Mouse (Mus musculus): ENCODE results near the gene Ccdc69. TPM values are rescaled to one million over a fixed set of nuclear protein-coding genes. Genes with fewer than 3 reads are reported as not detected.

Gene Ccdc69
- polyA plus RNA-seq, 1 experiment from 2014 or later, result 25.1 TPM

GRCm38 (mm10) chr11:55015831-55016241 lies 62.1 kb downstream of the Ccdc69 start:
- Histone ChIP-seq H3K9ac (ENCODE audit: low read length) (peak overlapping the region; percentile 42), H3K4me3 (ENCODE audit: low read length) (no peak overlapping the region), H3K4me2 (ENCODE audit: low read depth, low read length) (peak overlapping the region; percentile 11; the same call in 1 of the 2 replicates), H3K36me3 (ENCODE audit: control insufficient read depth, insufficient read depth) (peaks cover 56% of the 10 kb centered on the region), H3K9me3 (replicated peaks; ENCODE audit: control insufficient read depth, low read length) (no peaks in the 10 kb centered on the region), H3K27me3 (ENCODE audit: control insufficient read depth, insufficient read depth, low read length) (no peaks in the 10 kb centered on the region), H3K4me1 (ENCODE audit: control insufficient read depth, insufficient read depth, low read length) (peaks cover 60% of the 10 kb centered on the region), H3K27ac (ENCODE audit: low read length) (peak overlapping the region; percentile 87)
- 24% methylated on average over 9 of the region's 9 CpGs for WGBS
- peak; percentile 86 for ATAC-seq (replicated peaks; ENCODE audit: extremely low read depth, insufficient read depth, low FRiP score)

GRCm38 (mm10) chr11:55015264-55015663 lies 62.7 kb downstream of the Ccdc69 start:
- Histone ChIP-seq H3K27me3 (ENCODE audit: control insufficient read depth, insufficient read depth, low read length) (no peaks in the 10 kb centered on the region), H3K27ac (ENCODE audit: low read length) (peak overlapping the region; percentile 87), H3K9me3 (replicated peaks; ENCODE audit: control insufficient read depth, low read length) (no peaks in the 10 kb centered on the region), H3K9ac (ENCODE audit: low read length) (peak overlapping the region; percentile 42), H3K36me3 (ENCODE audit: control insufficient read depth, insufficient read depth) (peaks cover 56% of the 10 kb centered on the region), H3K4me2 (ENCODE audit: low read depth, low read length) (0 out of 2 replicates have a peak overlapping the region, but pooled peaks have one; percentile 11), H3K4me3 (ENCODE audit: low read length) (no peak overlapping the region), H3K4me1 (ENCODE audit: control insufficient read depth, insufficient read depth, low read length) (peaks cover 54% of the 10 kb centered on the region)
- WGBS, result 54% methylated on average over 3 of the region's 3 CpGs
- ATAC-seq (replicated peaks; ENCODE audit: extremely low read depth, insufficient read depth, low FRiP score), result no peak

- peaks cover 43% of the 10 kb centered on the region for H3K4me1 ChIP-seq (ENCODE audit: control insufficient read depth, insufficient read depth, low read length)
- H3K36me3 ChIP-seq (ENCODE audit: control insufficient read depth, insufficient read depth), result peaks cover 63% of the 10 kb centered on the region
- H3K9ac ChIP-seq (ENCODE audit: low read length), result no peak overlapping the region
- ATAC-seq (replicated peaks; ENCODE audit: extremely low read depth, insufficient read depth, low FRiP score), result no peak
- H3K4me2 ChIP-seq (ENCODE audit: low read depth, low read length), result no peak overlapping the region
- no peaks in the 10 kb centered on the region for H3K27me3 ChIP-seq (ENCODE audit: control insufficient read depth, insufficient read depth, low read length)
- no peak overlapping the region for H3K4me3 ChIP-seq (ENCODE audit: low read length)
- no peak overlapping the region for H3K27ac ChIP-seq (ENCODE audit: low read length)
- H3K9me3 ChIP-seq (replicated peaks; ENCODE audit: control insufficient read depth, low read length), result no peaks in the 10 kb centered on the region
- 80% methylated on average over 6 of the region's 6 CpGs for WGBS
Measured at GRCm38 (mm10) chr11:55013802-55014201, 64.1 kb downstream of the Ccdc69 start.

GRCm38 (mm10) chr11:55012551-55013521 lies 65.1 kb downstream of the Ccdc69 start:
- 73% methylated on average over 5 of the region's 5 CpGs for WGBS
- H3K27ac ChIP-seq (ENCODE audit: low read length), result no peak overlapping the region
- no peaks in the 10 kb centered on the region for H3K27me3 ChIP-seq (ENCODE audit: control insufficient read depth, insufficient read depth, low read length)
- H3K36me3 ChIP-seq (ENCODE audit: control insufficient read depth, insufficient read depth), result peaks cover 63% of the 10 kb centered on the region
- H3K9ac ChIP-seq (ENCODE audit: low read length), result no peak overlapping the region
- ATAC-seq (replicated peaks; ENCODE audit: extremely low read depth, insufficient read depth, low FRiP score), result no peak
- no peak overlapping the region for H3K4me2 ChIP-seq (ENCODE audit: low read depth, low read length)
- no peaks in the 10 kb centered on the region for H3K9me3 ChIP-seq (replicated peaks; ENCODE audit: control insufficient read depth, low read length)
- H3K4me1 ChIP-seq (ENCODE audit: control insufficient read depth, insufficient read depth, low read length), result peaks cover 35% of the 10 kb centered on the region
- H3K4me3 ChIP-seq (ENCODE audit: low read length), result no peak overlapping the region

- H3K4me3 ChIP-seq (ENCODE audit: low read length), result no peak overlapping the region
- H3K4me2 ChIP-seq (ENCODE audit: low read depth, low read length), result no peak overlapping the region
- no peaks in the 10 kb centered on the region for H3K9me3 ChIP-seq (replicated peaks; ENCODE audit: control insufficient read depth, low read length)
- no peak overlapping the region for H3K9ac ChIP-seq (ENCODE audit: low read length)
- H3K36me3 ChIP-seq (ENCODE audit: control insufficient read depth, insufficient read depth), result peaks cover 76% of the 10 kb centered on the region
- no peak overlapping the region for H3K27ac ChIP-seq (ENCODE audit: low read length)
- 82% methylated on average over 3 of the region's 3 CpGs for WGBS
- no peaks in the 10 kb centered on the region for H3K27me3 ChIP-seq (ENCODE audit: control insufficient read depth, insufficient read depth, low read length)
- ATAC-seq (replicated peaks; ENCODE audit: extremely low read depth, insufficient read depth, low FRiP score), result no peak
- H3K4me1 ChIP-seq (ENCODE audit: control insufficient read depth, insufficient read depth, low read length), result peaks cover 21% of the 10 kb centered on the region
Measured at GRCm38 (mm10) chr11:55011440-55011839, 66.5 kb downstream of the Ccdc69 start.

- 51% methylated on average over 6 of the region's 6 CpGs for WGBS
- H3K9ac ChIP-seq (ENCODE audit: low read length), result no peak overlapping the region
Measured at GRCm38 (mm10) chr11:55008230-55008629, 69.7 kb downstream of the Ccdc69 start.

GRCm38 (mm10) chr11:55005684-55006083 lies 72.2 kb downstream of the Ccdc69 start:
- no peak overlapping the region for H3K4me3 ChIP-seq (ENCODE audit: low read length)
- no peak for ATAC-seq (replicated peaks; ENCODE audit: extremely low read depth, insufficient read depth, low FRiP score)
- no peaks in the 10 kb centered on the region for H3K4me1 ChIP-seq (ENCODE audit: control insufficient read depth, insufficient read depth, low read length)
- WGBS, result 76% methylated on average over 5 of the region's 5 CpGs
- H3K9ac ChIP-seq (ENCODE audit: low read length), result no peak overlapping the region
- H3K4me2 ChIP-seq (ENCODE audit: low read depth, low read length), result no peak overlapping the region
- H3K27me3 ChIP-seq (ENCODE audit: control insufficient read depth, insufficient read depth, low read length), result no peaks in the 10 kb centered on the region
- peaks cover 6% of the 10 kb centered on the region for H3K9me3 ChIP-seq (replicated peaks; ENCODE audit: control insufficient read depth, low read length)
- H3K27ac ChIP-seq (ENCODE audit: low read length), result no peak overlapping the region
- peaks cover 87% of the 10 kb centered on the region for H3K36me3 ChIP-seq (ENCODE audit: control insufficient read depth, insufficient read depth)

More at GRCm38 (mm10) chr11:55008230-55008629, 69.7 kb downstream of the Ccdc69 start:
- H3K4me3 ChIP-seq (ENCODE audit: low read length), result no peak overlapping the region
- H3K27me3 ChIP-seq (ENCODE audit: control insufficient read depth, insufficient read depth, low read length), result no peaks in the 10 kb centered on the region
- peaks cover 3% of the 10 kb centered on the region; the same call in 1 of the 2 replicates for H3K4me1 ChIP-seq (ENCODE audit: control insufficient read depth, insufficient read depth, low read length)
- H3K4me2 ChIP-seq (ENCODE audit: low read depth, low read length), result no peak overlapping the region
- ATAC-seq (replicated peaks; ENCODE audit: extremely low read depth, insufficient read depth, low FRiP score), result no peak
- peaks cover 93% of the 10 kb centered on the region for H3K36me3 ChIP-seq (ENCODE audit: control insufficient read depth, insufficient read depth)
- no peak overlapping the region for H3K27ac ChIP-seq (ENCODE audit: low read length)
- no peaks in the 10 kb centered on the region for H3K9me3 ChIP-seq (replicated peaks; ENCODE audit: control insufficient read depth, low read length)

- no peak for ATAC-seq (replicated peaks; ENCODE audit: extremely low read depth, insufficient read depth, low FRiP score)
- H3K36me3 ChIP-seq (ENCODE audit: control insufficient read depth, insufficient read depth), result peaks cover 87% of the 10 kb centered on the region
- H3K4me2 ChIP-seq (ENCODE audit: low read depth, low read length), result no peak overlapping the region
- H3K9me3 ChIP-seq (replicated peaks; ENCODE audit: control insufficient read depth, low read length), result peaks cover 6% of the 10 kb centered on the region
- no peak overlapping the region for H3K4me3 ChIP-seq (ENCODE audit: low read length)
- H3K9ac ChIP-seq (ENCODE audit: low read length), result no peak overlapping the region
- no peaks in the 10 kb centered on the region for H3K27me3 ChIP-seq (ENCODE audit: control insufficient read depth, insufficient read depth, low read length)
- H3K27ac ChIP-seq (ENCODE audit: low read length), result no peak overlapping the region
- H3K4me1 ChIP-seq (ENCODE audit: control insufficient read depth, insufficient read depth, low read length), result no peaks in the 10 kb centered on the region
- 85% methylated on average over 7 of the region's 7 CpGs for WGBS
Measured at GRCm38 (mm10) chr11:55004970-55005502, 72.9 kb downstream of the Ccdc69 start.

All from heart, embryonic 16.5 days (tissue).